Mouse (Mus musculus): ENCODE measurements around the gene Gm9789.
"Not testable (repeated sequence)": the region's sequence is repeated elsewhere in the genome, so short reads cannot be mapped to it uniquely, and the experiment has no call there.

The Gm9789 gene

GRCm38 (mm10) chr16:89157652-89158051 lies at the start of gene Gm9789:
TSS of gene Gm9789 (plus strand) at chr16:89157952.
- no peak for DNase-seq (ENCODE audit: low read depth)

DNA sequence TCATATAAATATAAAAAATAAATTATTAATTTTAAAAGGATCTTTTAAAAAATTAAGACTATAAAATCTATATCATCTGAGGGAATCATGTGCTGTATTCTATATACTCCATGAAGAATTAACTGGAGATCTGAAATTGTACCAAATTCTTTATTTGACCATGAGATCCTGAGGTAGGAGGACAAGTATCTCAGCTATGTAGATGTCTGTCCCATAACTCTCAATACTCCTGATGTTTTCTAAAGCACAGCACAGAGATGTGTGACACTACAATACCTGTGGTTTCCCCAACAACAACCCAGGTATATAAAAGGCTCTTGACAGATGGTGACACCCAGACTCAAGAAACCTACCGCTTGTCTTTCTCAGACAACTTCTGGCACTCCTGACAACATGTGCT lies 17.2 kb upstream of the Gm9789 start, which contains the start of gene Gm6358:
Gene Gm6358 (plus strand): TSS at position 301 of the 400 bp plus-strand sequence.
- no peak for DNase-seq (ENCODE audit: low read depth)

GRCm38 (mm10) chr16:89150786-89151185 lies 7.0 kb upstream of the Gm9789 start, which contains the start of gene Gm10061:
TSS of gene Gm10061 (plus strand) at chr16:89151086.
- DNase-seq (ENCODE audit: low read depth): no peak

GRCm38 (mm10) chr16:89169190-89169589 lies 11.4 kb downstream of the Gm9789 start, which contains the start of gene Gm7735:
TSS of gene Gm7735 (plus strand) at chr16:89169490.
- not testable (repeated sequence) for DNase-seq (ENCODE audit: low read depth)

GRCm38 (mm10) chr16:89174435-89174834 lies 16.7 kb downstream of the Gm9789 start, which contains the start of gene 1110057P08Rik:
TSS of gene 1110057P08Rik (plus strand) at chr16:89174735.
- DNase-seq (ENCODE audit: low read depth): no peak

DNA sequence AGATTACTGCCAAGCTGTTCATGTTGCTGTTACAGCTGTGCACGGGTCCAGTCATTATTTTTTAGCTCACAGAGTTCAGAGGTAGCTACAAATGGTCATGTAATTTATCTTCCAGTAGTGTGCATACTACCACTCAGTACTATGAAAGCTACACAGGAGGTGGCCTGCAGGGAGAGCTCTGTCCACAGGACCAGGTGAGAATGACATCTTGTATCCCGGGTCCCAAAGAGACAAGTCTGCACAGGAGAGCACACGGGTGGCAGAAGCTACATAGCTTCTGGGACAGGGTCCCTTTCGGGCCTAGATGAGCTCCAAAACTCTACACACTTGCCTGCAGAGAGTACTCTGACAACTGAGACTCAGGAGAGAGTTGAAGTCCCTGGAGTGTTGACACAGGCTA lies 30.9 kb downstream of the Gm9789 start:
- no peak for DNase-seq (ENCODE audit: low read depth)

- DNase-seq (ENCODE audit: low read depth): no peak
Observed at GRCm38 (mm10) chr16:89205561-89205960, 47.8 kb downstream of the Gm9789 start, which contains the start of gene Krtap20-2. TSS of gene Krtap20-2 (plus strand) at chr16:89205861.
